Mouse (Mus musculus): Measurements from ENCODE around the gene AI661453.
"Not testable (repeated sequence)": the region's sequence is repeated elsewhere in the genome, so short reads cannot be mapped to it uniquely, and the experiment has no call there.

The AI661453 gene

DNA sequence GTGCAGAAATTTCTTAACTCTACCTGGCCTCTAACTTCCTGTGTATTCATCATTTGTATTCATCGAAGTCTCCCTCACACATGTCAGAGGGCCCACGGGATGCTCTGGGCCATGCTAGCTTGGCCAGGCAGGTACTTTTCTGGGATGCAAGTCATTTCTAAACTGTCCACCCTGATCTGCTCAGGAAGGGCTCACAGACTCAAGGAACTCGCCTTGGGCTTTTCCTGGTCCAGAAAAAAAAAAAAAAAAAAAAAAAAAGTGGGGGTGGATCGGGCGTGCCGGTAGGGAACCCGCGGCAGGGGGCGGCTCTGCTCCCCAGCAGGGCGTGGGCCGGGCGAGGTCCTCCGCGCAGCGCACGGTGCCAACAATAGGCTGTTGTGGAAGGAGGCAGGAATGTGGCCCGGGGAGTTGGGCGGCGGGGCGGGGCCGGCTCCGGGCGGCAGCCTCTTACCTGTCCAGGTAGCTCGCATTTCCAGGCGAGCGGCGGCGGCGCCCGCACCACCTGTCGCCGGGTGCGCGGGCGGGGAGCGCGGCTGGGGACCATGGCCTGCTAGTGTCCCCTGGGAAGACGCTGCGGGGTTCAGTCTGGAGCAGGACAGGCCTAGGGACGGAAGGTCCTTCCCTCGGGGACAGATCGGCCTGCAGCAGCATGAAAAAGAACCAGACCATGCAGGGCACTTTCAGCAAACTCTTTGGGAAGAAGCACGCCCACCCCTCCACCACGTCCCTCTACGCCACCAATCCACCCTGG is at the start of gene AI661453:
Gene AI661453, plus strand, starts transcription at position 460 of the 751 bp plus-strand sequence.
- no peak for DNase-seq (ENCODE audit: low read depth, low spot score)

GRCm38 (mm10) chr17:47386649-47387048 is 49.8 kb upstream of the AI661453 start:
- no peak for DNase-seq (ENCODE audit: low read depth, low spot score)

- no peak for DNase-seq (ENCODE audit: low read depth, low spot score)
These were observed 42.1 kb upstream of the AI661453 start for GRCm38 (mm10) chr17:47394223-47394869.

DNA sequence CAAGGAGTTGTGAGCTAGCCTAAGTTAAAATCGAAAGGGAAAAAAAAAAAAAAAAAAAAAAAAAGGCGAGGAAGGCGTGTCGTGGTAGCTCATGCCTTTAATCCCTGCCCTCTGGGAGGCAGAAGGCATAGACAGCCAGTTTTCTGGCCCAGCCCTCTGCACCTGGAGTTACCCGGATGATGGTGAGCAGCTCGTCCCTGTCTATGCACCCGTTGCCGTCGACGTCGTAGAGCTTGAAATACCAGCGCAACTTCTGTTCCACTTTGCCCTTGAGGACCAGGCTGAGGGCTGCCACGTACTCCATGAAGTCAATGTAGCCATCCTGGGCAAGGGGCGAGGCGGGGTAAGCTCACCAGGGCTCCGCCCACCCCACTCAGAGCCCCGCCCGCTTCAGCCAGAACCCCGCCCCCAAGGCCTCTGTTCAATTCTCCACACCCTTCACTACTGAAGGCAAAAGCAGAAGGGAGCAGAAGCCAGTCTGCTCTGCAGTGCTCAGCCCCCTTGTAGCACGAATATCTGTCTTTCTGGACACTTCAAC is 41.0 kb upstream of the AI661453 start:
- DNase-seq (ENCODE audit: low read depth, low spot score): no peak

GRCm38 (mm10) chr17:47399091-47399490 is 37.3 kb upstream of the AI661453 start:
- no peak for DNase-seq (ENCODE audit: low read depth, low spot score)

GRCm38 (mm10) chr17:47400451-47400850 is 36.0 kb upstream of the AI661453 start, which contains the start of gene Guca1a:
Gene Guca1a (minus strand): TSS chr17:47400584.
- DNase-seq (ENCODE audit: low read depth, low spot score): no peak

- DNase-seq (ENCODE audit: low read depth, low spot score): no peak
These were observed 28.5 kb upstream of the AI661453 start for GRCm38 (mm10) chr17:47407717-47408557.

DNA sequence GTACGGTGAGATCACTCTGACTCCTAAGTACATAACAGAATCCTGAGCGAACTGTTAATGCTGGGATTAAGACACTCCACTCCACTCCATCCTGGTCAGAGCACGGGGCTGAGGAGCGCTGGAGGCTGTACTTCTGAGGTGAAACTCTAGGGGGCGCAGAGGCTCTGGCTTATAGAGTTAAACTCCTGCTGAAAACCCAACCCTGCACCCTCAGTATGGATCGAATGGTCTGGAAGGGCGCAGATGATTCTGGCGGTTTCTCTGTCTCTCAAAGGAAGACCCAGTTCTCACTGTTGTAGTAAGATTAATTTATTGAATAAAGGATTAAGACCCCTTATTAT is 27.9 kb upstream of the AI661453 start:
- DNase-seq (ENCODE audit: low read depth, low spot score): no peak

- not testable (repeated sequence) for DNase-seq (ENCODE audit: low read depth, low spot score)
These were observed 26.2 kb upstream of the AI661453 start for GRCm38 (mm10) chr17:47409897-47410861.

DNA sequence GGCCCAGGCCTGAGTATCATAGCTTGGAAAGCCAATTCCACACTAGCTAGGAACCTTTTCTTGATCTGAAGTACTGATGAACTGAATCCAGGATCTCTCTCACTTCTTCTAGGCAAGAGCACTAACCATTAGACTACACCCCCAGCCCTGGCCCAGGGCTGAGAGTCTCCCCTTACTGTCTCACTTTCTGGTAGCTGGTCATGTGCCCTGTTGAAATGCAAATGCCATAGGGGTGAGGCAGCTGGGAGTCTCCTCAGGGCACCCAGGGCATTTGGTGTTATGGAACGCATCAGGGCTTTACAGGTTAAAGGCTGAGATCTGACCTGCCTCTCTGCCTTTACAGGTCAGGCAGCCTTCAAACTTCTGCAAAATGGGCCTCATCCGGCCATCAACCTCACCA is 16.2 kb upstream of the AI661453 start:
- DNase-seq (ENCODE audit: low read depth, low spot score): no peak

DNA sequence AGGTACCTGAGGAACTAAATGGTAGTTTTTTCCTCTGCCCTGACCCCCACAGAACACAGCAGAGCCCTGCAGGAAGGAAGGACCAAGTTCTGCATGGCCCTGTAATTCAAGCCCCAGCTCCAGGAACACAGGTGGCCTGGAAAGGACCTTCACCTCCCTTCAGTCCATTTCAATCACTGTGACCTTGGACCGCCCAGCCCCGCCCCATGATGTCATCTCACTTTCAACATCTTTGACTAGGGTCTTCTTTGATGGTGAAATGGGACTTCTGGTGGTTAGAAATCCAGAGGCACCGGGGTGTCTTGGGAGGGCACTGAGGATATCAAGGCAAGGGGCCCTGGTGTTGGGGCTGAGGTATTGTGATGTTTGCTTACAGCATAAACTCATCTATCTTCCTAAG is 14.8 kb upstream of the AI661453 start:
- no peak for DNase-seq (ENCODE audit: low read depth, low spot score)

DNA sequence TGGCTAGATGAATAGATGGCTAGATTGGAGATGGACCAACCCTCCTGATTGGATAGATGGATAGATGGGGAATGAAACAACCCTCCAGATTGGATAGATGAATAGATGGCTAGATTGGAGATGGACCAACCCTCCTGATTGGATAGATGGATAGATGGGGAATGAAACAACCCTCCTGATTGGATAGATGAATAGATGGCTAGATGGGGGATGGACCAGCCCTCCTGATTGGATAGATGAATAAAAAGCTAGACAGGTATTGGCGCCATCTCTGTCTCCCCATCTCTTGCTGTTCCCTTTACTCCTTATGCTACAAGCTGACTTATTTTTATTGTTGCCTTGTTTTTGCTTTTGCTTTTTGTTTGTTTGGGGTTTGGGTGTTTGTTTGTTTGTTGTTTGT is 13.8 kb upstream of the AI661453 start:
- DNase-seq (ENCODE audit: low read depth, low spot score): not testable (repeated sequence)

GRCm38 (mm10) chr17:47424186-47424585 is 12.2 kb upstream of the AI661453 start:
- no peak for DNase-seq (ENCODE audit: low read depth, low spot score)

GRCm38 (mm10) chr17:47427316-47427715 is 9.1 kb upstream of the AI661453 start:
- no peak for DNase-seq (ENCODE audit: low read depth, low spot score)

DNA sequence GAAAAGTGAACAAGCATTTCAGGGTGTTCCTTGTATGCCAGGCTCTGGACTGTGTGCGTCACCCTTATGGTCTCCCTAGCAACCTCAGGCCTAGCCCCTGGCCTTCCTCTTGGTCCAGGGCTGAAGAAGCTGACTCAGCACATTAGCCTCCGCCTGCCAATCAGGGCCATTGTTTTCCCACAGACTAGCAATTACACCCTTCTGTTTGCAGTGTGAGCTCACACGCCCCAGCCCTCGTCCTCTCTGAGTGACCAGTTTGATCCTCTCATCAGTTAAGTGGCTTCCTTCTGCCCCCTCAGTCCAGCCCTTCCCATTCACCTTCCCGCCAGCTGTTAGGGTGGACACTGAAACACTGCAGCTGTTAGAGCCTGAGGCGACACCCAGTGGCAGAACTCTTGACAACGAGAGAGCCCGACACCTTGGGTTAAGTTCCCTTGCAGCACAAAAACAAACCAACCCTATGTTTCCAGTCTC is 7.5 kb upstream of the AI661453 start:
- DNase-seq (ENCODE audit: low read depth, low spot score): no peak

DNA sequence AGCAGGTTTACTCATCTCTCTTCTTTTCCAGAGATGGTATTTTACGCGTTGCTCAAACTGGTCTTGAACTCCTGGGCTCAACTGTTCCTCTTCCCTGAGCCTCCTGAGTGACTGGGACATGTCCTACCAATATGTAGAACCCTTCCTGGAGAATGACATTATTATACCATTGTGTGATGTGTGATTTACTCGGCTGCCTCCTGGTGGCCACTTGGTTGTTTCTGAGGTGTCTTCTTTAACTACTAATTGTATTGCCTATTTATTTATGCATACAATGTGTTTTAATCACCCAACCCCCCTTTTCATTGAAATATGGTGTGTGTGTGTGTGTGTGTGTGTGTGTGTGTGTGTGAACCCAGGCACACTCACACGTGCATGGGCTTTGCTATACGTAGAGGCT is 5.6 kb upstream of the AI661453 start:
- no peak for DNase-seq (ENCODE audit: low read depth, low spot score)

GRCm38 (mm10) chr17:47436907-47437547 is 612 bp downstream of the AI661453 start, which contains the start of gene 1700001C19Rik:
Gene 1700001C19Rik (minus strand): TSS chr17:47437376.
- no peak for DNase-seq (ENCODE audit: low read depth, low spot score)

DNA sequence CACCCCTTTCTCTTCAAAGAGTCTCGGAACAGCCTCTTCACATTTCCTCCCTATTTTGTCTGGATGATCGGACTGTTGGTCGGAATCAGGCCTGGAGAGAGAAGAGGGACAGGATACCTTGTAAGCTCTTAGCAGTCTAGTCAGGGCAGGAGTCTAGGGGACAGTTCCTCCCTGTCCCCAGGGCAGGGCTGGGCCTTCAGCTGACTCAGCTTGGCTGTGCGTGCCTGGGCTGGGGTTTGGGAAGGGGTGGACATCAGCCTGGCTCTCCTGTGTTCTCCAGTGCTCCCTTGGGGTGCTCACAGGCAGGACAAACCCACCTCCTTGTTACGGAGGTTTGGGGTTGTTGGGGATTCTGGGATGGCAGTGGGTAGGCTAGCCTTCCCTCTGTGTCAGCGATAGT is 2.2 kb downstream of the AI661453 start:
- no peak for DNase-seq (ENCODE audit: low read depth, low spot score)

DNA sequence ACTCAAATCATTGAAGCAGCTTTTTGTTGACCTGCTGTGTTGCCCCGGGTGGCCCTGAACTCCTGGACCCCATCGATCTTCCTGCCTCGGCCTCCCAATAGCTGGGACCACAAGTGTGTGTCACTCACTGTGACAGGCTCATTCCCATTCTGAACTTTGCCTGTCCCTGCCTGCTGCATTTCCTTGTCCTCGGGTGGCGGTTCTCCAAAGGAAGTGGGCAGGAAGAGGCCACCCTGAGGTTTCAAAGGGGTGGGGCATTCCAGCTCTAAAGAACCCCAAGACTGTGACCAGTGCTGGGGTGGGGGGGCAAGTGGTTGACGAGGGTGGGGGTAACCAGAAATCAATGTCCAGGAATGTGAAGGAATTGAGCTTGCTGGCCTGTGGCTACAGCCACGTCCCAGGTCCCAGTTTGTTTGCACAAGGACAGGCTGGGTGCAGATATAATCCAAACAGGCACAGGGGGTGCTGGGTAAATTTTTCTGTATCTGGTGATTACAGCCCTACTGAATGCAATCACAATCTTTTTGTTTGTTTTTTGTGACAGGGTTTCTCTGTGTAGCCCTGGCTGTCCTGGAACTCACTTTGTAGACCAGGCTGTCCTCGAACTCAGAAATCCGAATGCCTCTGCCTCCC is 3.1 kb downstream of the AI661453 start:
- no peak for DNase-seq (ENCODE audit: low read depth, low spot score)
